Mouse (Mus musculus) embryonic fibroblast, embryonic 13.5 days (primary cell): Measurements from ENCODE around the gene Rpl37a.

Experiments
- CTCF ChIP-seq: IDR thresholded peaks from 2 replicates; pipeline ENCODE4 v1.5.1; 2011; ENCODE audit warnings: mild to moderate bottlenecking, control low read depth, low read length, moderate library complexity, borderline replicate concordance; ENCODE audit not compliant: insufficient read depth
- POLR2A ChIP-seq: IDR thresholded peaks from 2 replicates; pipeline ENCODE4 v1.6.1; 2011; ENCODE audit warnings: low read depth, mild to moderate bottlenecking, control low read depth, low read length, moderate library complexity

- no peak for TF ChIP-seq CTCF
- TF ChIP-seq POLR2A = 0 out of 2 replicates have a peak, but pooled peaks have one; percentile 29
Observed at GRCm38 (mm10) chr1:72715065-72715464, 4.0 kb downstream of the Rpl37a start.
